In genomic region chr11:58955143-58955867, GRCm38 (mm10) we compare ENCODE assay signal across 1 mouse cellular context.
TF ChIP-seq lines count a peak whose summit lies in the region.

No protein-coding gene starts in this region.

TF ChIP-seq in CH12.LX, 34 proteins besides CTCF, POLR2A, EP300 and RAD21 (continued from another document):
- TF ChIP-seq CHD2 (IDR thresholded peaks at IDR 0.05; ENCODE audit: low read length) (0 out of 2 replicates have a peak, but pooled peaks have one; percentile 16), CHD1 (IDR thresholded peaks at IDR 0.05; ENCODE audit: low read depth, low read length) (peak; percentile 62; the same call in 1 of the 2 replicates), MYC (IDR thresholded peaks at IDR 0.05; ENCODE audit: low read depth, low read length) (no peak), SMC3 (IDR thresholded peaks at IDR 0.05; ENCODE audit: low read depth, low read length) (peak; percentile 16), MAX (IDR thresholded peaks at IDR 0.05; ENCODE audit: low read length) (no peak), HCFC1 (IDR thresholded peaks at IDR 0.05; ENCODE audit: low read depth, low read length) (no peak), SIN3A (IDR thresholded peaks at IDR 0.05; ENCODE audit: low read length) (0 out of 2 replicates have a peak, but pooled peaks have one; percentile 15), UBTF (IDR thresholded peaks at IDR 0.05; ENCODE audit: low read depth, low read length) (no peak), USF2 (conservative IDR thresholded peaks at IDR 0.05; ENCODE audit: low read depth, low read length) (no peak; the same call in 1 of the 2 replicates), NRF1 (IDR thresholded peaks at IDR 0.05; ENCODE audit: low read depth, low read length) (no peak), IRF4 (IDR thresholded peaks at IDR 0.05; ENCODE audit: low read depth, low read length) (no peak), ZMIZ1 (IDR thresholded peaks at IDR 0.05; ENCODE audit: low read depth, low read length) (no peak), MXI1 (IDR thresholded peaks at IDR 0.05; ENCODE audit: low read depth, low read length) (no peak), TBP (conservative IDR thresholded peaks at IDR 0.05; ENCODE audit: low read depth, low read length) (no peak), TCF12 (IDR thresholded peaks at IDR 0.05; ENCODE audit: low read depth, low read length) (no peak), USF1 (IDR thresholded peaks at IDR 0.05; ENCODE audit: low read depth, low read length) (no peak), NELFE (IDR thresholded peaks at IDR 0.05; ENCODE audit: low read depth, low read length) (no peak), ZNF384 (IDR thresholded peaks at IDR 0.05; ENCODE audit: low read depth, low read length) (no peak), PAX5 (IDR thresholded peaks at IDR 0.05; ENCODE audit: low read length) (no peak), BHLHE40 (IDR thresholded peaks at IDR 0.05; ENCODE audit: low read depth, low read length) (no peak), MAZ (IDR thresholded peaks at IDR 0.05; ENCODE audit: low read depth, low read length) (0 out of 2 replicates have a peak, but pooled peaks have one; percentile 52), MEF2A (IDR thresholded peaks at IDR 0.05; ENCODE audit: borderline replicate concordance, low read depth, low read length) (no peak; the same call in 1 of the 2 replicates), E2F4 (IDR thresholded peaks at IDR 0.05; ENCODE audit: insufficient replicate concordance, low read depth, low read length) (no peak)
